ENCODE assay signal across 32 mouse cellular contexts in genomic region chr10:66270647-66271270, GRCm38 (mm10).
DNase-seq lines count a peak whose midpoint lies in the region; ATAC-seq and TF ChIP-seq lines count a peak whose summit lies in the region.
"Had no signal": no experiment of that assay in that cellular context is flagged by ENCODE, and none has a peak within 500 bp of the region (broad histone marks: within the 10 kb centered on the region; RNA-seq: fewer than 3 reads in every experiment).

No protein-coding gene starts in this region.

- no peaks in the 10 kb centered on the region for H3K36me3 ChIP-seq in forebrain, embryonic 13.5 days (ENCODE audit: poor library complexity, severe bottlenecking)
- no peaks in the 10 kb centered on the region for H3K36me3 ChIP-seq in forebrain, embryonic 12.5 days (replicated peaks)
- H3K36me3 ChIP-seq in midbrain, embryonic 13.5 days: no peaks in the 10 kb centered on the region
- H3K36me3 ChIP-seq in midbrain, embryonic 15.5 days (replicated peaks): no peaks in the 10 kb centered on the region
- no peaks in the 10 kb centered on the region for H3K36me3 ChIP-seq in hindbrain, embryonic 15.5 days
- H3K36me3 ChIP-seq: embryonic facial prominence, embryonic 13.5 days; heart, embryonic 12.5 days; limb, embryonic 12.5 days; liver, embryonic 15.5 days; neural tube, embryonic 13.5 days had no signal

- no peaks in the 10 kb centered on the region for H3K27me3 ChIP-seq in forebrain, embryonic 13.5 days
- no peaks in the 10 kb centered on the region for H3K27me3 ChIP-seq in forebrain, embryonic 12.5 days
- H3K27me3 ChIP-seq in midbrain, embryonic 13.5 days: no peaks in the 10 kb centered on the region
- H3K27me3 ChIP-seq in midbrain, embryonic 15.5 days (replicated peaks): no peaks in the 10 kb centered on the region
- H3K27me3 ChIP-seq in hindbrain, embryonic 15.5 days: no peaks in the 10 kb centered on the region
- H3K27me3 ChIP-seq: embryonic facial prominence, embryonic 13.5 days; heart, embryonic 12.5 days; limb, embryonic 12.5 days; liver, embryonic 15.5 days; neural tube, embryonic 13.5 days; Patski had no signal

- no peak for TF ChIP-seq CTCF in brain, embryonic 14.5 days (IDR thresholded peaks at IDR 0.05; ENCODE audit: borderline replicate concordance, extremely low read depth, insufficient read depth, insufficient read length)

- peak; percentile 84 for ATAC-seq in forebrain, embryonic 13.5 days
- no peak; the same call in 1 of the 2 replicates for ATAC-seq in forebrain, embryonic 12.5 days (ENCODE audit: low FRiP score)
- peak; percentile 53; the same call in 1 of the 2 replicates for ATAC-seq in midbrain, embryonic 13.5 days
- no peak for ATAC-seq in midbrain, embryonic 15.5 days (replicated peaks)
- no peak for ATAC-seq in hindbrain, embryonic 15.5 days (ENCODE audit: low FRiP score, low read depth)
- ATAC-seq: Patski had no signal

- H3K4me3 ChIP-seq in forebrain, embryonic 13.5 days: no peak overlapping the region
- H3K4me3 ChIP-seq in forebrain, embryonic 12.5 days (replicated peaks): no peak overlapping the region
- no peak overlapping the region for H3K4me3 ChIP-seq in midbrain, embryonic 13.5 days (replicated peaks)
- H3K4me3 ChIP-seq in midbrain, embryonic 15.5 days: no peak overlapping the region
- no peak overlapping the region for H3K4me3 ChIP-seq in hindbrain, embryonic 15.5 days
- H3K4me3 ChIP-seq: embryonic facial prominence, embryonic 13.5 days; erythroblast, embryonic 14.5 days; heart, embryonic 12.5 days; layer of hippocampus, adult 2 months; left cerebral cortex, adult 2 months; limb, embryonic 12.5 days; liver, embryonic 15.5 days; neural tube, embryonic 13.5 days had no signal

- no peak overlapping the region for H3K27ac ChIP-seq in forebrain, embryonic 13.5 days
- H3K27ac ChIP-seq in forebrain, embryonic 12.5 days: no peak overlapping the region
- H3K27ac ChIP-seq in midbrain, embryonic 13.5 days: no peak overlapping the region
- H3K27ac ChIP-seq in midbrain, embryonic 15.5 days: no peak overlapping the region
- H3K27ac ChIP-seq in hindbrain, embryonic 15.5 days (replicated peaks): 0 out of 2 replicates have a peak overlapping the region, but pooled peaks have one; percentile 42
- H3K27ac ChIP-seq: embryonic facial prominence, embryonic 13.5 days; layer of hippocampus, adult 2 months; left cerebral cortex, adult 2 months; limb, embryonic 12.5 days; liver, embryonic 15.5 days; neural tube, embryonic 13.5 days had no signal

- H3K9ac ChIP-seq in forebrain, embryonic 13.5 days: no peak overlapping the region
- no peak overlapping the region for H3K9ac ChIP-seq in forebrain, embryonic 12.5 days
- no peak overlapping the region for H3K9ac ChIP-seq in midbrain, embryonic 13.5 days (replicated peaks)
- H3K9ac ChIP-seq in midbrain, embryonic 15.5 days: no peak overlapping the region
- H3K9ac ChIP-seq in hindbrain, embryonic 15.5 days: no peak overlapping the region
- H3K9ac ChIP-seq: embryonic facial prominence, embryonic 13.5 days; heart, embryonic 12.5 days; limb, embryonic 12.5 days; liver, embryonic 15.5 days; lung, embryonic 14.5 days; neural tube, embryonic 13.5 days had no signal

- WGBS in forebrain, embryonic 13.5 days: 19% methylated on average over 4 of the region's 4 CpGs
- 34% methylated on average over 4 of the region's 4 CpGs for WGBS in forebrain, embryonic 12.5 days
- 45% methylated on average over 4 of the region's 4 CpGs for WGBS in midbrain, embryonic 13.5 days
- WGBS in midbrain, embryonic 15.5 days: 40% methylated on average over 4 of the region's 4 CpGs
- WGBS in hindbrain, embryonic 15.5 days: 23% methylated on average over 4 of the region's 4 CpGs

- peak; percentile 90 for DNase-seq in brain, embryonic 14.5 days (ENCODE audit: low read depth)
- no peak for DNase-seq in heart, adult 9 months (ENCODE audit: low spot score in 2 of 2)
- DNase-seq in right cerebral cortex, adult 2 months (ENCODE audit: low spot score in 2 of 2): no peak
- DNase-seq: adrenal gland, postnatal 14 days; cerebellum, adult 11-12 months; cerebellum, adult 9-11 months; embryo, embryonic 11 days; gastrocnemius, postnatal 25 days; heart, adult 18-20 months; heart, postnatal 4 days; kidney, adult 2 months; kidney, postnatal 36 days; lung, embryonic 14.5 days; lung, postnatal 14 days; retina, postnatal 1 day; right cerebral cortex, postnatal 25 days; spleen, adult 18-20 months; thymus, postnatal 14 days had no signal

- H3K4me1 ChIP-seq in forebrain, embryonic 13.5 days: peaks cover 23% of the 10 kb centered on the region
- H3K4me1 ChIP-seq in forebrain, embryonic 12.5 days: peaks cover 6% of the 10 kb centered on the region
- H3K4me1 ChIP-seq in midbrain, embryonic 13.5 days (replicated peaks): peaks cover 12% of the 10 kb centered on the region
- 0 out of 2 replicates have a peak, but pooled peaks cover 4% of the 10 kb centered on the region for H3K4me1 ChIP-seq in midbrain, embryonic 15.5 days
- H3K4me1 ChIP-seq in hindbrain, embryonic 15.5 days (replicated peaks): 0 out of 2 replicates have a peak, but pooled peaks cover 11% of the 10 kb centered on the region
- H3K4me1 ChIP-seq: embryonic facial prominence, embryonic 13.5 days; heart, embryonic 12.5 days; limb, embryonic 12.5 days; liver, embryonic 15.5 days had no signal

- no peak for TF ChIP-seq POLR2A in brain, embryonic 14.5 days (IDR thresholded peaks at IDR 0.05; ENCODE audit: borderline replicate concordance, extremely low read depth, insufficient read depth, insufficient read length, poor library complexity, severe bottlenecking)

- H3K4me2 ChIP-seq in forebrain, embryonic 13.5 days: 0 out of 2 replicates have a peak overlapping the region, but pooled peaks have one; percentile 2
- H3K4me2 ChIP-seq in forebrain, embryonic 12.5 days: no peak overlapping the region
- H3K4me2 ChIP-seq in midbrain, embryonic 13.5 days (replicated peaks): no peak overlapping the region
- H3K4me2 ChIP-seq in midbrain, embryonic 15.5 days: no peak overlapping the region
- H3K4me2 ChIP-seq in hindbrain, embryonic 15.5 days: 0 out of 2 replicates have a peak overlapping the region, but pooled peaks have one; percentile 5
- H3K4me2 ChIP-seq: embryonic facial prominence, embryonic 13.5 days; heart, embryonic 12.5 days; limb, embryonic 12.5 days; liver, embryonic 15.5 days; lung, embryonic 14.5 days; neural tube, embryonic 13.5 days had no signal

- H3K9me3 ChIP-seq in forebrain, embryonic 13.5 days (replicated peaks): no peaks in the 10 kb centered on the region
- no peaks in the 10 kb centered on the region for H3K9me3 ChIP-seq in forebrain, embryonic 12.5 days
- H3K9me3 ChIP-seq in midbrain, embryonic 13.5 days: no peaks in the 10 kb centered on the region
- H3K9me3 ChIP-seq in midbrain, embryonic 15.5 days: no peaks in the 10 kb centered on the region
- H3K9me3 ChIP-seq in hindbrain, embryonic 15.5 days: no peaks in the 10 kb centered on the region
- H3K9me3 ChIP-seq: embryonic facial prominence, embryonic 13.5 days; heart, embryonic 12.5 days; limb, embryonic 12.5 days; liver, embryonic 15.5 days; neural tube, embryonic 13.5 days had no signal

Comparison
In these comparisons a context has a peak if more than half of its experiments do, and no peak if none do; other contexts are left out.
1. ATAC-seq: peak in forebrain, embryonic 13.5 days (single experiment) and midbrain, embryonic 13.5 days (single experiment); none in forebrain, embryonic 12.5 days (single experiment), midbrain, embryonic 15.5 days (single experiment) and hindbrain, embryonic 15.5 days (single experiment).
2. H3K4me2 ChIP-seq: peak in forebrain, embryonic 13.5 days (single experiment) and hindbrain, embryonic 15.5 days (single experiment); none in forebrain, embryonic 12.5 days (single experiment), midbrain, embryonic 13.5 days (single experiment) and midbrain, embryonic 15.5 days (single experiment).